Mouse (Mus musculus) lung, postnatal 0 days (tissue): ENCODE measurements at regions not wholly inside any gene's neighbourhood (a gene's known extent, or its start where the extent isn't known, plus 50 kb on each side); places are given as distances from the start of the nearest gene placed in this dataset.

ENCODE experiments used
- ATAC-seq: fragments of 200-750 bp; cut with Nextera tagmentation; 2 replicates; pipeline ENCODE4 v1.8.0; 2017; ENCODE audit warnings: moderate library complexity
- DNase-seq: peaks from one replicate; pipeline ENCODE4 v3.0.0-alpha.2; 2016; ENCODE audit warnings: low spot score
- H3K27ac ChIP-seq: fragments of 300-500 bp; sonication (generic); 2 replicates; pipeline ENCODE4 v1.5.1; 2014; ENCODE audit warnings: antibody characterized with exemption, mild to moderate bottlenecking, low read length, mixed read lengths
- H3K27me3 ChIP-seq: fragments of 300-500 bp; sonication (generic); replicated peaks from 2 replicates; pipeline ENCODE4 v1.6.1; 2014; ENCODE audit warnings: low read length, mixed read lengths; ENCODE audit not compliant: insufficient read depth
- H3K36me3 ChIP-seq: fragments of 300-500 bp; sonication (generic); 2 replicates; pipeline ENCODE4 v1.6.1; 2014; ENCODE audit warnings: low read length, mixed read lengths; ENCODE audit not compliant: insufficient read depth
- H3K4me1 ChIP-seq: fragments of 300-500 bp; sonication (generic); 2 replicates; pipeline ENCODE4 v1.6.1; 2014; ENCODE audit warnings: antibody characterized with exemption, low read depth, low read length, mixed read lengths; ENCODE audit not compliant: insufficient read depth
- H3K4me2 ChIP-seq: fragments of 300-500 bp; sonication (generic); replicated peaks from 2 replicates; pipeline ENCODE4 v1.6.1; 2014; ENCODE audit warnings: low read depth, mild to moderate bottlenecking, low read length, moderate library complexity, mixed read lengths
- H3K4me3 ChIP-seq: fragments of 300-500 bp; sonication (generic); 2 replicates; pipeline ENCODE4 v1.5.1; 2014; ENCODE audit warnings: low read depth, low read length
- H3K9ac ChIP-seq: fragments of 300-500 bp; sonication (generic); replicated peaks from 2 replicates; pipeline ENCODE4 v1.6.1; 2014; ENCODE audit warnings: low read depth, mild to moderate bottlenecking
- H3K9me3 ChIP-seq: fragments of 300-500 bp; sonication (generic); 2 replicates; pipeline ENCODE4 v1.6.1; 2016; ENCODE audit warnings: low read length, mixed read lengths
- CTCF ChIP-seq: IDR thresholded peaks from 2 replicates; pipeline ENCODE4 v1.5.1; 2016; ENCODE audit warnings: antibody characterized with exemption, mild to moderate bottlenecking
- EP300 ChIP-seq: IDR thresholded peaks from 2 replicates; pipeline ENCODE4 v1.6.1; 2016; ENCODE audit warnings: antibody characterized with exemption, mild to moderate bottlenecking, control low read depth
- WGBS: fragments of 180-500 bp; shearing (Covaris S2); extraction: QIAGEN DNeasy Blood & Tissue Kit; methylation state at CpG from one replicate; pipeline ENCODE4 v1.1.7; 2014; 5-methylcytosine and 5-hydroxymethylcytosine counted together

DNA sequence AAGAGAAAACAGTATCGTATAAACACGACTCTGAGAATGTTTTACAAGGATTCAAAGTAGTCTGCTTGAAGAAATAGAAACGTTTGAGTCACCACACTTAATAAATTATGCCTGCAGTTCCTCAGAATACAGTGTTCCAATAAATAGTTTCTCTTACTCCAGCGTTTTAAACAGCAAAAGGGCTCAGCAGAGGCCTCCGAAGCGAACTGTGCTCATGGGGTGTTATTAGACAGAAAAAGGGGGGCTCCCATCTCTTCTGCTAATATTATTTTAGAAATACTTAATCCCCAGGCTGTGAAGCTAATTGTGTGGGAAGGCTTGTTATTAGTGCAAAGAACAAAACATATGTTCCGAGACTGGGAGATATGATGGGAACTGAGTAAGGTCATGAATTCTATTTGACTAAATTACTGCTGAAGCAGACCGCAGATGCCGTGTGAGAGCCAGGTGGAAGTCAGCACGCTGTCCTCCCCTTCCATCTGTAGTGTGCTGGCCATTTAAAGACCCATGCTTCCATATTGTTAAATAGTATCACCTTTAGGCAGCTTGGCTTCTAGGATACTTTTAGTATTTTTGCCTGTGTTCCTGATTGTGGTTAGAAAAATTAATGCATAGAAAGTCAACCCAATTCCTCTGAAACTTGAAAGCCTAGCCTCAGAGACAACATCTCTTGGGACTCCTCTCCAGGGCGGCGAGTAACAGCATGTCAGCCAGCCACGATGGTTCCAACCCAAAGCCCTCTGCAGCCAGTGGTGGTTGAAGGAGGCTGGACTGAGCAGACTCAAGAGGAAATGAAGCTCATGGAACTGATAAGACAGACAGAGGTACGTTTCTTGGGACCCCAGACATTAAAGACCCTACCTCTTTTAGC, 309.4 kb upstream of the Mpped2 start:
- Histone ChIP-seq H3K4me2 (no peak overlapping the region), H3K9ac (no peak overlapping the region), H3K4me3 (no peak overlapping the region), H3K27me3 (no peaks in the 10 kb centered on the region), H3K36me3 (no peaks in the 10 kb centered on the region), H3K9me3 (no peaks in the 10 kb centered on the region), H3K27ac (no peak overlapping the region), H3K4me1 (no peaks in the 10 kb centered on the region)
- no peak for DNase-seq
- ATAC-seq = no peak
- TF ChIP-seq EP300 (no peak), CTCF (no peak)
- 62% methylated on average over 14 of the region's 14 CpGs for WGBS

DNA sequence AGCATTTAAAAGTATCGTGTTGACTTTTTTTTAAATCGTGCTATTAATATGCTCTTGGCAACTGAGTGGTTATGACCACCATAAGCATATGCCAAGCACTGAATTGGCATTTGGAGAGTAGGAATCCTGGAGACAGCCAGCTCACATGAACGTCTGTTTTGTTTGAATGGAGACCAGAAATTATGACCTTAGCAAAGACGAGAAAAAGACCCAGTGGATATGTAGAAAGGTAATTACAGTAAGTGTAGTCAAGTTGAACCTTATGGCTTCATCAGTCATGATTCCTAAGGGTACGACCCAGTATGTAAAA, 308.8 kb upstream of the Mpped2 start:
- Histone ChIP-seq H3K27me3 (no peaks in the 10 kb centered on the region), H3K4me3 (no peak overlapping the region), H3K27ac (no peak overlapping the region), H3K9me3 (no peaks in the 10 kb centered on the region), H3K4me2 (no peak overlapping the region), H3K4me1 (no peaks in the 10 kb centered on the region), H3K36me3 (no peaks in the 10 kb centered on the region), H3K9ac (no peak overlapping the region)
- DNase-seq = no peak
- TF ChIP-seq EP300 (no peak), CTCF (no peak)
- WGBS = 79% methylated on average over 5 of the region's 5 CpGs
- no peak for ATAC-seq

DNA sequence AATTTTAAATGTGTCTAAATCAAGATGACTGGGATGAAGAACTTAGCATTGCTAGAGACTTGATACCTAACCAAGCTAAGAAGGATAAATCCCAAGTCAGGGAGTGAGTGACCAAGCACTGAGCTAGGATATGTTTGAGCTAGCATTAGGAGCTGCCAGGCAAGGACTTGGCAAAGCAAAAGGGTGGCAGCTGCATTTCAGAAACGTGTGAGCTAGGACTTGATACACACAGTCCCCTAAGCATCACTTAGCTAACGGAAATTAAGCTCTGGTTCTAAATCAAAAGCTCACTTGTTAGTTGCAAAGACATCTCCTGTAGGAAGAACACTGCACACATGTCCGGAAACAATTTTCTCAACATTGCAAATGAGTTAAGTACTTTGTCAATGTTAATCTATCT, 308.2 kb upstream of the Mpped2 start:
- WGBS = 65% methylated on average over 3 of the region's 3 CpGs
- Histone ChIP-seq H3K36me3 (no peaks in the 10 kb centered on the region), H3K27ac (no peak overlapping the region), H3K4me1 (no peaks in the 10 kb centered on the region), H3K9ac (no peak overlapping the region), H3K9me3 (no peaks in the 10 kb centered on the region), H3K4me2 (no peak overlapping the region), H3K4me3 (no peak overlapping the region), H3K27me3 (no peaks in the 10 kb centered on the region)
- DNase-seq (no peak), ATAC-seq (no peak)
- no peak for TF ChIP-seq CTCF
- TF ChIP-seq EP300 = no peak

DNA sequence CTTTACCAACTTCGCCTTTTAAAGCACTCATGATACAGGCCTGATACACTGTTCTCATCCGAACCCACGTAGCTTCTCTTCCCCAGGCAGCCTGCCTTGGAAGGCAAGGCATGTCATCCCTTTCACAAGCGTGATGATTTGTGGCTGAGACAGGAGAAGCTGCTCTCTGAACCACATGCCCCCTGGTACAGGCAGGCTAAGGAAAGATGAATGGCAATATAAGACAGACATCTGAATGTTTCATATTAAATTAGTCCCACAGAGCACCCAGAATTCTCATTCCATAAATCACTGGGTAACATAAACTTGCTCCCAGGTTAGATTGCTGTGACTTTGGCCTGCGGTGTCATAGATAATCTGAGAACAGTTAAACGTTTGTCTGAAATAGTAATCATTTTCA, 280.9 kb upstream of the Mpped2 start:
- H3K4me2 ChIP-seq = no peak overlapping the region
- TF ChIP-seq CTCF = no peak
- TF ChIP-seq EP300 = no peak
- 45% methylated on average over 6 of the region's 6 CpGs for WGBS
- no peaks in the 10 kb centered on the region for H3K4me1 ChIP-seq
- H3K27ac ChIP-seq = no peak overlapping the region
- no peaks in the 10 kb centered on the region for H3K27me3 ChIP-seq
- DNase-seq = no peak
- no peaks in the 10 kb centered on the region for H3K36me3 ChIP-seq
- no peak overlapping the region for H3K4me3 ChIP-seq
- H3K9me3 ChIP-seq = no peaks in the 10 kb centered on the region
- no peak for ATAC-seq
- no peak overlapping the region for H3K9ac ChIP-seq

DNA sequence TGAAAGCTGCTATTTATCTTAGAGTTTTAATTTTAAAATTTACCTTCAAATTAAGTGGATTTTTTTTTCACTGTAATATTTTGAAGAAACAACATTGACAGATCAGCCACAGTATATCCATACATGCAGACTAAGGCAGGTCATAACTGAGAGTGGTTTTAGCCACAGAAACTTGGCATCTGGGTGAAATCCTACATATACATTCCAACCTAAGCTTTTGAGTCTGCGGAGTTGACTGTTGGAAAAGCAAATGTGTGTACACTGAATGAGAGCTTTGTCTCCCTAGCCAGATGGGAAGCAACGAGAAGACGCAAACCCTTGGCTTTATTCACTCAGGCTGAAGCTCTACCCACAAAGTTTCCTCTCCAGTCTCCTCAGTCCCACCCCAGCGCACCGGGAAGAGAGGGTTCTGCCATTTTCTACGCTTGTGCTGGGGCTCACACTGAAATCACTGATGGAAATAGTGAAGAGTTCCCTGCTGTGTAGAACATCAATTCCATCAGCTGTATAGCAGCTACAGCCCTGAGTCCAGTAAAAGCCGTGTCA, 277.5 kb upstream of the Mpped2 start:
- H3K4me2 ChIP-seq = no peak overlapping the region
- DNase-seq (no peak), ATAC-seq (no peak)
- no peak overlapping the region for H3K4me3 ChIP-seq
- no peak overlapping the region for H3K9ac ChIP-seq
- no peaks in the 10 kb centered on the region for H3K36me3 ChIP-seq
- no peaks in the 10 kb centered on the region for H3K9me3 ChIP-seq
- 83% methylated on average over 7 of the region's 7 CpGs for WGBS
- H3K27me3 ChIP-seq = no peaks in the 10 kb centered on the region
- H3K27ac ChIP-seq = no peak overlapping the region
- H3K4me1 ChIP-seq = no peaks in the 10 kb centered on the region
- TF ChIP-seq CTCF (no peak), EP300 (no peak)

DNA sequence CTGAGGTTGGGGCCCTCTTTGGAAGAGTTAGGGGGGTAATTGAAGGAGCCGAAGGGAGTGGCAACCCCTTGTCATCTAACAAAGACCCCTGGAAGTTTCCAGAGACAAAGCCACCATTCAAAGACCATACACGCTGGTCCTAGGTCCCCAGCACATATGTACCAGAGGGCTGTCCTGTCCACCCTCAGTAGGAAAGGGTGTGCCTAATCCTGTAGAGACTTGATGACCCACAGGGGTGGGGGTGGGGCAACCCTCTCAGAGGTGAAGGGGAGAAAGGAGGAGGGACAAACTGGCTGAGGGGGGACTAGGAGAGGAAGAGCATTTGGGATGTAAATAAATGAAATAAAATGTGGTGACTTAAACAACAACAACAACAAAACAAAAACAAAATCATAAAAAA, 274.9 kb upstream of the Mpped2 start:
- Histone ChIP-seq H3K4me3 (no peak overlapping the region), H3K4me1 (no peaks in the 10 kb centered on the region), H3K4me2 (no peak overlapping the region), H3K27ac (no peak overlapping the region), H3K36me3 (no peaks in the 10 kb centered on the region), H3K9ac (no peak overlapping the region), H3K27me3 (no peaks in the 10 kb centered on the region), H3K9me3 (no peaks in the 10 kb centered on the region)
- 92% methylated on average over 2 of the region's 2 CpGs for WGBS
- TF ChIP-seq EP300 (no peak), CTCF (no peak)
- DNase-seq = no peak
- ATAC-seq = no peak
